Mouse (Mus musculus) brain, adult 2 months (tissue): ENCODE measurements around the gene Card10.
A peak's percentile ranks its signal among the peaks of the same experiment; 100 is the strongest.

Experiments used
- DNase-seq: peaks from one replicate; pipeline ENCODE4 v3.0.0; 2011; ENCODE audit warnings: low read depth, low spot score

Card10 gene

DNA sequence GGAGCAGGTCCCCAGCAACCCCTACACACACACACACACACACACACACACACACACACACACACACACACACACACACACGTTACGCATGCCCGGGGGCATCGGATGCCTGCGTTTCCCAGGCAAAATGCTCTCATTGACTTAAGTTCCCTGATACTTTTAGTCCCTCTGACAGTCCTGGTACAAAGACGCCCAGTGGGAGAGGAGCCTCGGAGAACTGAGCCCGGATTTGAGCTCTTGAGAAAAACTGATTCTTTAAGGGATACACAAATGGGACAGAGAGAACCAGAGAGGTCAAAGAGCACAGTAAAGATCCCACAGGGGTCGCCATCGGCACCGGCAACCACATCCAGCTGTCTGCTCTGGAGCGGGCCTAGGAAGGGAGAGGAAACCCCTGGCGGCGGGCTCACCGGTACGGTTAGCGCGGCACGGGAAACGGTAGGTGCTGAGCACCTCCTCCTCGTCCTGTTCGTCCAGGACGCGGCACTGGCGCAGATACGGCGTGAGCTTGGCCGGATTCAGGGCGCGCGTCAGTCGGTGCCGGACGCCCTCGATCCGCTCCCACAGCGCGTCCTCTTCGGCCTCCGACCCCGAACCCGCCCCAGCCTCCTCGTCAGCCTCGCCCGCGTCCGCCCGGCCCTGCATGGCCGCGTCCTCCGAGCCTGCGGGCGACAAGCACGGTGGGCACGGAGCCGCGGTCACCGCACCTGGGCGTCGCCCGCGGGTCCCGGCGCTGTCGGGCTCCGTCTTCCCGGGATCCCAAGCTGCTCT is 686 bp downstream of the Card10 start:
- DNase-seq: no peak

DNA sequence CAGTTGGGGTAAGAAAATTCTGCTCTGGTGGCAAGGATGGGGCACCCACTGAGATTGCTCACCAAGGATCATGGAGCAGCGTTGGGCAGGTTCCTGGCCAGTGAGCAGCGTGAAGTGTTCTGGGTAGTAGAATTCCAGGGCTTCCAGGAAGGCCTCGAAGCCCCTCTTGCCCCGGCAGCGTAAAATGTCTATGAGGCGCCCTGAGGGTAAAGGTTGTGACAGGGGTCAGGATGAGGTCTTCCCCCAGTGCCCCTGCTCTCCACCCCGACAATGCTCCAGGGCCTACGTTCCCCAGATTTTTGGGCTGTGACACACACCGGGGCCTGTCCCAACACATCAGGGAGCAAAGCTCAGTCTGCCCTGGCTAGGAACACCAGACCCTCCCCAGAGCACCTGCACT is 1.3 kb downstream of the Card10 start:
- DNase-seq: no peak

DNA sequence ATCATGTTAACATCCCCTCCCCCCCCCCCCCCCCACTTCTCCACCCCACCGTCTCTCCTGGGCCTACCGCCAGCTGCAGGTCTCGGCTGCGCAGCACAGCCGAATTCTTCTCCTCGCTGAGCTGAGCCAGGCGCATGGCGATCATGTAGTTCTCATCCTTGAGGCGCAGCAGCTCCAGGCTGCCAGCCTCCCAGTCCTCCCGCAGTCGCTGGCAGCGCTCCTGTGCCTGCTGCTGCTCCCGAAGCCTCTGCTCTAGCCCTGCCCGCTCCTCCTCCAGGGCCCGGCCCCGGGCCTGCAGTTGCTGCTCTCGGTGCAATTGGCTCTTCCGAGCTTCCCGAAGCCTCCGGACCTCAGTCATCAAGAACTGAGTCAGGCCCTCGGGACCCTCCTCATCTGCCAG is 3.8 kb downstream of the Card10 start:
- peak; percentile 74 for DNase-seq

DNA sequence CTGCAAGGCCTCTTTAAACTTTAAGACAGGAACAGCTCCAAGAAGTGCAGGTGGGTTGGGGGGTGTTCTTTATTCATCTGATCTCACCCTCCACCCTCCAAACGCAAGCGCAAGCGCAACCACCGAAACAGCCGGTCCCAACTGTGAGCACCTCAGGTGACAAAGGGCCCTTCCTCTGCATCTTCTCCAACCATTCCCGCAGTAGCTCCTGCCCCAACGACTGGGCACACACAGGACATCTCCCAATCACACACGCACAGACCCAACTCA is 5.8 kb downstream of the Card10 start:
- no peak for DNase-seq

DNA sequence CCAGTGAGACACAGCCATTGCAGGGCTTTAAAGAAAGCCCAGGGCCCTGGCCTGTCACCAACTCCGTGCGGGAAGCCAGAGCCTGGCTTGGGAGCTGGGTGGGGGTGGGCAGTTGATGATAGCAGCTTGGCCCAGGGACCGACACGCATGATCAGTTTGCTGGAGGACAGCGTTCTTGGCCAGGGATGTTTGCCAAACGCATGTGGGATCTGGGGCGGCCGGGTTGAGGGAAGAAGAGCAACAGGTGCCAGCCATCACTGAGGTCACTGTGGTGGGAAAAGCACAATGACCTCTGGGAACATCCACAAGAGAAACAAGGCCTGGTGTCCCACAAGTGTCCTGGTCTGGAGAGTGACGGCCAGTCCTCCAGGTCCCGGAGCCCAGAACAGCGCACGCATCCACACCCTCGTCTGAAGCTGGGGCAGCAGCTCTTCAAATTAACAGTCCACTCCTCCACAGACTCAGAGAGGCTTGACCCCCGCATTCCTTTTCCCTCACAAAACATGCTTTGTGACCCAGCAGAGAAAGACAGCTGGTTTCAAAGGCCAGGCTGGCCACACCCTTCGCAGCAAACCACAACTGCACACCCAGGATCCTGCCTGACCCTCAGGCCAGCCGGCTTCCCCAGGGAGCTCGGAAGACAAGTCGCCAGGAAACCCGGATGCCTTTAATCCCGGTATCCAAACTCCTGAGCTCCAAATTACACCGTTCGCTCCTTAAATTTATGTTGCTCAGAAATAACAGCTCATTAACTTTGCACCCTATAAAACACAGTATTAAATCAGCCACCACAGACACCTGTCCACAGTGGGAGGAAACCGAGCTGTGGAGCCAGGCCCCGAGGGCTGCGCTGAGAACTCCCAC is 6.4 kb downstream of the Card10 start:
- DNase-seq: no peak

DNA sequence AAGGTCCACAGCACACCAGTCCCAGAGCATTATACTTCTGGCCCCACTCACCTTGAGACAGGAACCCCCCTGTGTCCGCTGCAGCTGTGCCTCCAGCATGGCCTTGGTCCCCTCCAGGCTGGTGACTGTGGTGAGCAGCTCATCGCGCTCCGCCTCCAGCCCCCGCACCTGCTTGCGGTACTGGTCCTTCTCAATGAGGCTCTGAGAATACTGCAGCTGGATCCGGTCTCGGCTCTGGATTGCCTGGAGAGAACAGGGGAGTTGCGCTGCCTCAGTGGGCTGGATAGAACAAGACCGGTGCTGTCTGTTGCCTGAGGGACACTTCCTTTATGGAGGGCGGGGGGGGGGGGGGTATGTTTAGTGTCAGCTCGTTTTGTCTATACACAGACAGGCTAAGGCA is 11.9 kb downstream of the Card10 start:
- no peak for DNase-seq

DNA sequence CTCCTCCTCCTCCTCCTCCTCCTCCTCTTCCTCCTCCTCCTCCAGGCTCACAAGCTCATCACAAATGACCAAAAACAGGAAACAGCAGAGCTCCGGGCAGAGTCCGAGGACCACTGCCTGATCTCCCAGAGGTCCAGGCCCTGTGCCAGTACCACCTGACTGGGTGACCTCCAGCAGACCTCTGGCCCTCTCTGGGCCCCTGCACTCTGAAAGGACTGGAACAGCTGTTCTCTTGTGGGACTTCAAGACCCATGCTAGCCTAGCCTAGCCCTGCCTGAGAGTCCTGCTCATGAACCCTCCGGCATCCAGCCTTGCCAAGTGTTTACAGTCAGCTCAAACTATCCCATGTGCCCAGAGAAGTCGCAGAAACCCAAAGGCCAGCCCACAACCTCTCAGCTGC is 12.4 kb downstream of the Card10 start:
- DNase-seq: no peak

DNA sequence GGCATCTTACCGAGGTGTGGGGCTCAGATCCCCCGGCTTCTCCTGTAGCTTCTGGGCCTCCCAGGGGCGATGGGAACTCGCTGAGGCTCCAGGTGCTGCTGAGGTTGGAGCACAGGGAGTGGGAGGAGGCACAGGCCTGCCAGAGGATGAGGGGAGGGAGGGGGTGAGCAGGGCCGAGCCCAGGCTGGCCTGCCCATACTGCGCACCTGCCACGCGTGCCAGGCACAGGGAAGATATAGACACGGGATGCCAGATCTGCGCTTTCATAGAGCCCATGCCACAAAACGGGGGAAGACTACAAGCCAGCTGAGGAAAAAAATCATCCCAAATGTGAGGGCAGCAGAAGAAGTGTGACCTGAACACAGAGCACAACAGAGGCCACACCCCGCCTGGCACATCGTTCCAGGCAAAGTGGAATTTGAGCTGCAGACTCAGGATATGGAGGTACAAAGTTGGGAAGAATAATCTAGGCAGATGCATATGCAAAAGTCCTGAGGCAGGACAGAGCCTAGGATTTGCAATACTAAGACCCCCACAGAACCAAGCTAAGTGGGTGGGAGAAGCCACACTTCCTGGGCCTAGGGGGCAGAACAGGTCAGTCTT is 13.0 kb downstream of the Card10 start:
- DNase-seq: no peak

DNA sequence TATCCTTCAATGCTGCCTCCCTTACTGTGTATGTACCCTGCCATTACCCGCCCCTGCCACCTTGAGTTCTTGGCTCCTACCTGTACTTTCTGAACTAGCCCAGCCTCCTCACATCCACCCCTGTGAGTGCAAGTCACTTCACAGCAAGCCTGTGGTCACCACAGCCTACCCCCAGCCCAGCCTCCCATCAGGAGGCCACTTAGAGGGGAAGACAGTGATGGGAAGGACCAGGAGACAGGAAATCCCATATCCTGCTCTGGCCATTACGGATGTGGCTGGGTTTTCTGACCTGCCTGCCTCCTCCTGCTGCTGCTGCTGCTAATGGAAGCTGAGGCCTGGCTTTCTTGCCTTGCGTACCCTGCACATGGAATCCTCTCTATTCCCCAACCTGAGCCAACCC is 14.8 kb downstream of the Card10 start:
- no peak for DNase-seq

DNA sequence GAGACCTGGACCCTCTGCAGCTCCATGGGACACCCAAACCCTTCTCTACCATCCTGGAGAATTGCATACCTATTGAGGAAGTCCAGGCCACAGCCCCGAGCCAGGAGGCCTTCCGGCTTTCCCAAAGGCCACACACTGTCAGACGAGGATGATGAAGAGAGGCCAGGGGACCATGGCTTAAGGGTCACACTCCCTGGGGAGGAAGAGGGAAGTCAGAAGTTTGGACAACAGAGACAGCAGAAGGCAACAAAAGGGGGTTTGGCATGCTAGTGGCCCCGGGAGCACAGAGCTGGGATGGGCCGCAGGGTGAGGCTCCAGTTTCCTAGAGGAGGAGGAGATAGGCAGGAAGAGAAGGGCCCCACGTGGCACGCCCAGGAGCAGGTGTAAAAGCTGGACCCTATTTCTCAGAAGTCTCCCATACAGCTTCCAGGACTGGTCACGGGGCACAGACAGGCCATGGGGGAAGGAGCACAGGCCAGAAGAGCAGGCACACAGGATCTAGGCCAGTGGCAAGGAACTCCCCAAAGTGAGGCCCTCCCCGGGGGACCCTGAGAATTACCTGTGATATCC is 15.5 kb downstream of the Card10 start:
- DNase-seq: no peak

DNA sequence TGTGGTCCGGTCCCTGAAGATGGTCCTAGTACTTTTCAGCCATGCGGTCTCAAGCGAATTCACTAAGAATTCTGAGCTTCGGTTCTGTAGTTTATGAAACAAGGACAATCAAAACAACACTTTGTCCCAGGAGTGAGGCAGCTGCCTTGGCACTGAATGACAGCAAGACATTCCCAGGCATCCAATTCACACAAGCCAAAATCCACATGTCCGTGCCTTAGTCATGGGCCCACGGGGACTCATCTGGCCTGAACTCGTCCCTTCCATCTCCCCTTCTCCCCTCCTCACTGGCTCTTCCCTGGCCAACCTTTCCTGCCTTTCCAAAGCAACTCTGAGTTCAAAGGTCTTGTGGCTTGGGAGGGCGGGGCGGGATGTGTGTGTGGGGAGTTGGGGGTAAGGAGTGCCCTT is 16.4 kb downstream of the Card10 start:
- DNase-seq: no peak

DNA sequence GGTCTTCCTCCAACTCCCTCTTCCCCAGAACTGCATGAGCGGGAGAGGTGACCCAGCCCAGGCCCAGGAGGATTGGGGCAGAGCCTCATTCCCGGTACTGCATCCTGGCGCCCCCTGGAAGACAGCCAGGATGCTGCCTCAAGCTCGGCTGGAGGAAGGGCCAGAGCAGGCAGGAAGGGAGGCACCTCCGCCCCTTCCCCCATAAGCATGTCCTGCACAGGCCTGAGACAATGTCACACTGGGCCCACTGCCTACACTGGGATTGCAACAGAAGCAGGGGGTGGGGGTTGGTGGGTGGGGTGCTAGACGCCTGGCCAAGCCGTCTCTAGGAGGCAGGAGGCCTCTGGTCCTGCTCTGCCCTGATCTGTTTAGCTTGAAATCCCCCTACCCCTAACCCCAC is 16.9 kb downstream of the Card10 start:
- DNase-seq: no peak

DNA sequence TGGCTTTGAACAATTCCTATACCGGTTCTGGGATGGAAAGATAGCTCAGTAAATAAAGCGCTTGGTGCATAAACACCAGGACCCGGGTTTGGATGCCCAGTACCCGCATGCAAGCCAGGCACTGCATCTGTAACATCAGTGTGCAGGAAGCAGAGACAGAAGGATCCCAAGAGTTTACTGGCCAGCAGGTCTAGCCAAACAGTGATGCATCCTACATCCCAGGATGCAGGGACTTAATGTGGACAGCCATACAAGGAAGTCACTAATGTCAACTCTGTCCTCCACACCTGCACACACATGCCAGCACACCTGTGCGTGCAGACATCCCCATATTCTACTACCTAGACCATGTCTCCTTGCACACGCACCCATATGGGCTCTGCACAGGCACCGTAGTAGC is 17.6 kb downstream of the Card10 start:
- DNase-seq: no peak

DNA sequence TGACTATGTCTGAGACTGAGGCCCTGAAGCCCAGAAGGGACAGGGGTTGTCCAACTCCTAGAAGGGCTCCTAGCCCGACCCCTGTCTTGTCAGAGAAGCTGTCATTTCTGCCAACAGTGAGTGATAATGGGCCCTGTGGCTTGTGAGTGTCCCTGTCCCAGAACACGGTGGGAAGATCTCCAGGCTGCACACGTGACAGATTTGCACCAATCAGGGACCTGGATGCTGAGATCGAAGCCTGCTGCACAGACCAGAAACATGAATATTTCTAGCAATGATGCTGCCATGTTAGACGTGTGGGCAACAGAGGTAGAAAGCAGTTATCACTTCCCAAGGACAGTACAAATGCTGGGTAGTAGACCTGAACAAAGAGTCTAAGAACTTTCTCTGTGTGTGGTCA is 18.3 kb downstream of the Card10 start:
- no peak for DNase-seq

DNA sequence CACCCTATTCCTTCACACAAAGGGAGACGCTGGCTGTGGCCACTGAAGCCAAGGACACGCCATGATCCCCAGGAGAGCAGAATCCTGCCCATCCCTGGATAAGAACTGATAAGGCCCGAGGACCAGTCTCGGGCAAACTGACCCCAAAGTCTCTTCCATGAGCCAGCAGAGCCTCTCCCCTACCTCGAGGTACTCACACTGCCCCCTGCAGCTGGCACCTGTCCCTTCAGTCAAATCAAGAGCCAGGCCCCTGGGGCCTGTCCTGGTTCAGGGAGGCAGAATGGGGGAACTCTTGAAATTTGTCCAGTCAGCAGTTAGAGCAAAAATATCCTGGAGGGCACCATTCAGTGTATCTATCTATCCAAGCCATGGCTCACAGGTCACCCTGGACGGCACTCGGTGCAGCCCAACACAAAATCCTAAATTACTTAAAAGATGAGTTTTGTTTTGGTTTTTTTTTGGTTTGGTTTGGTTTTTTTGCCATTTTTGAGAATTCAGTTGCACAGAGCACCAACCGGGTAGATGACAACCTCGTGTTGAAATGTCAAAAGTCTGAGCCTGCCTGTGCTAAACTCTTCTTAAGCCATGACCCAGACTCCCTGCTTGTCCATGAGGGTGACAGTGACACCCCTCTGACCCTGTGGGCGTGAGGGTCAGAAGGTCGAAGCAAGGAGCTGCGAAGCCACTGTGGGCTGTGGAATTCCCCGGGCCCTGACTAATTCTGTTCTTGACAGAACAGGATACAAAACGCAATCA is 20.3 kb downstream of the Card10 start:
- no peak for DNase-seq

DNA sequence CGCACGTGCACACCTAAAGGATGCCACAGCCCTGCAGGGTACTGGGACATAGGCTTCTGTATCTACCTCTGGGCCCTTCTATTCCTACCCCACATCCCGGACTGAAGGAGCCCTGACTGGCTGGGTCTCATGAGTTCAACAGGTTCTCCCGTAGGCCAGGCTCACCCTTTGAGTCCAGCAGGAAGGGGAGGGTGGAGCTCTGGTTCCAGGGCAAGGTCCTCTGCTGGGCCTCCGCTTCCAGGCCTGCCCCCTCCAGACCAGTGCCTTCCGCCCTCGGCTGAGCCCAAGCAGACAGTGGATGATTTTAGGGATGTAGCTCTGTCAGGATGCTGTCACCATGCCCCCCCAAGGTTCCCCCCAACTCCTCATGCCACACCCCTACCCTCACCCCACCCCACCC is 21.9 kb downstream of the Card10 start:
- no peak for DNase-seq

DNA sequence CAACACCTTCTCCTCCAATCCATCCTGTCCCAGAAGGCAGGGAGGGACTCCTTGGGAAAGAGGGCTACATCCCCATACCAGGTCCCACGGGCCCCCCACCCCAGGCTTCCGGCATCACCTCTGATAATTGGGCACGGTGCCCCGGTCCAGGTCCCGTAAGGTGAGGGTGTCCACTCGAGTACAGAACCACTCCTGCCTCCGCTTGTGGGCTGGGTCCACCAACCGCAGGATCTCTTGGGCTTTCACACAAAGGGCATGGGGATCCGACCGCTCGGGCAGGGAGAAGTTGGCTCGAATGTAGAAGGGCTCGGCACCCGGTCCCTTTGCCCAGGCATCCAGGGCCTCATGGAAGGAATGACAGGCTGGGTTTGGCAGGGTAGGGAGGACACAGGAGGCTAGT is 22.5 kb downstream of the Card10 start:
- DNase-seq: no peak

DNA sequence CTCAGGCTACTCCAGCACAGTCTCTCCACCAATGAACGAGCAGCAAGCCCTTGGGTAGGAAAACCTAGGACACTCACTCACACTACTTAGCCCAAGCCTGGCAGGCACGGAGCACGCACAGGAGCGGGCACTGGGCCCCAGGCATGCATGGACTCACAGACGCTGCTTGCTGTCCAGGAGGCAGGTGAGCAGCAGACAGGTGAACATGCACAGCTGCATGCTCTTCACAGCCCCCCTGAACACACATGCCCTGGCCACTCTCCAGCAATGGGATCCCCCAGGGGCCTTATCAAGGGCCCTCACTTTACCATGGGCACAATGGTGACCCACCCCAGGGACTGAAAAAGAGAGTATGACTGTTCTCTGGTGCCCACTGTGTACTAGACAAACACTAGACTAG is 23.2 kb downstream of the Card10 start:
- DNase-seq: no peak

DNA sequence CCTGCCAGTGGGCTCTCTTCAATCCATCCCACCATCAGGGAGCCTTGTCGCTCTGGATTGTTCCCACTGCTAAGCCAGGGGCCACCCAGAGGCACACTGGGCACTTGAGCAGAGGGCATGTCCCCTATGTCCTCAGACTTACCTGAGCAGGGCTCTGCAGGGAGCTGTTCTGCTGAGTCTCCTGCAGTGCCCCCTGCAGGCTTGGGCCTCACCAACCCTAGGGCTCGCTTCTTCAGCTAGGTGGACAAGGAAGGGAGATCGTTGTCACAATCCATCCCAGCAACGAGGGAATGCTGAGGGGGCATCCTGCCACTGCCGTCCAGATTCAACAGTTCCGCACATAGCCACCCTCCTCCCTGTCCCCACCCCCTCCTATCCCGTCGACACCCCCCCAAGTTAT is 23.6 kb downstream of the Card10 start:
- DNase-seq: no peak

DNA sequence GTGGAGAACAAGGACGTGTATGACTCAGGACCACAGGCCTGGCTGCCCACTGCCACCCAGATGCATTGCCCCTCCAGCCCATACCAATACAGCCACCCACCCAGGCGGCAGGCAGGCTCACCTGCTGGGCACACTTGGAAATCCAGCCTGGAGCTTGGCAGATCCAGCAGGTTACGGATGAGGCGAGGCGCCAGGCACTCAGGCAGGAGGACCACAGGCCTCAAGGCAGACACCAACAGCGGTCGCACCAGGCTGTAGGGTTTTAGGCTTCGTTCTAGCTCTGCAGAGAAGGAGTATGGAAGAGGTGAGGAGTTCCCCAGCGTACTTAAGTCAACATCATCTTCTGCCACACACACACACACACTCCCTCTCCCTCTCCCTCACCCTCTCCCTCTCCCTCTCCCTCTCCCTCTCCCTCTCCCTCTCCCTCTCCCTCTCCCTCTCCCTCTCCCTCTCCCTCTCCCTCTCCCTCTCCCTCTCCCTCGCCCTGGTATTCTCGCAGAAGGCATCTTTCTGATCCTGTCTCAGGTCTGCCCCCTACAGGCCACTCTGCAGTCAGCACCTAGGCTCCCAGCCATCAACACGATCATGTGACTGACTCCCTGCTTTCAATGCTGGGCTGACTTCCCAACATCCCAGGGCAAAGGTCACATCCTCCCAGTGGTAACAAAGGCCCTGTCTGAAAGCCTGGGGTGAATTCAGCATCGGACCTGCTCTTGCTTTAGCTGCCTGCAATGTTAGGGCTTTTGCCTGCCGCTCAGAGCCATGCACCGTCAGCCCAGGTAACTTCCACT is 24.6 kb downstream of the Card10 start:
- DNase-seq: peak; percentile 95

DNA sequence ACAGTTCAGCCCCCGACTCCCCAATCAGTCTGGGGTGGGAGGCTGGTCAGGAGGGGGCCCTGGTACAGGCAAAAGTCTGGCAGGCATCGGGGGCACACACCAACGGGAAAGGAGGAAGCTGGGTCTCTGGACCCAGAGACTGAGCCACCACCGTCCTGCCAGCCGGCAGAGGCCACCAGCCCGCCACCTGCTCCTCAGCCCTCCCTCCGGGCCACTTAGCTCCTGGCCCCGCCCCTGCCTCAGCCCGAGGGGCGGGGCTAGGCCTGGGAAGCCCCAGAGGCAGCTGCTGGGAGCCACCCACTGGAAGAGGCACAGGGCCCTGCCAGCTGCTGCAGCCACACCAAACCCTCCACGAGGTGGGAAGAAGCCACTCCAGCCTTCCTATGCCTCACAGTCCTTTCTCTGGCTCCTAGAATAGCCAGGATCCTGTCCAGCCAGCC is 29.5 kb downstream of the Card10 start, which contains the start of gene Mfng:
Gene Mfng, minus strand, starts transcription at position 186 of the 440 bp plus-strand sequence.
- DNase-seq: peak; percentile 67
